In the genomic region with DNA sequence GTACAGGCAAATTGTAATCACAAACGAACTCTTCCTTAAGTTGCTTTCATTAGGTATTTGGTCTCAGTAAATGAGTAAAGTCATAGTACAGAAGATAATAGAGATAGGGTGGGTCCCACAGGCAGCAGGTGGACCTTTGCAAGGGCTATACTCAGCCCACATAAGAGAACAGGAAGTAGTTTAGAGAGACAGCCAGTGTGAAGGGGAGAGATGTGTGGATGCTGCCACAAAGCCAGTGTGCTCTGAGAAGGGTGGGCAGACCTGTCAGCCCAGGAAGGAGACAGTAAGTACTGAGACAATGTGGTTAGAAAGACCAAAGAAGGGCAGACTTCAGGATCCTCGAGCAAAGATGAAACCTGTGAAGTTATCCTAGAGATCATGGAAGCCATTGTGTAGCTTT, we compare ENCODE assay signal across 19 mouse cellular contexts.
"Had no signal": no experiment of that assay in that cellular context is flagged by ENCODE, and none has a peak within 500 bp of the region (broad histone marks: within the 10 kb centered on the region; RNA-seq: fewer than 3 reads in every experiment).

No protein-coding gene starts in this region.

- ATAC-seq: liver, postnatal 0 days; lung, postnatal 0 days; midbrain, embryonic 13.5 days had no signal

- DNase-seq: kidney, adult 11 months; kidney, adult 8-10 months; kidney, postnatal 10 days; kidney, postnatal 36 days; liver, postnatal 0 days; lung, embryonic 14.5 days; retina, postnatal 1 day; thymus, adult 2 months had no signal

- H3K36me3 ChIP-seq: kidney, embryonic 15.5 days; limb, embryonic 12.5 days; limb, embryonic 15.5 days; midbrain, embryonic 10.5 days; midbrain, embryonic 13.5 days; neural tube, embryonic 13.5 days had no signal

- H3K9ac ChIP-seq: kidney, embryonic 15.5 days; limb, embryonic 12.5 days; limb, embryonic 15.5 days; liver, embryonic 14.5 days; liver, postnatal 0 days; lung, embryonic 14.5 days; midbrain, embryonic 13.5 days; neural tube, embryonic 13.5 days had no signal

- H3K27ac ChIP-seq: kidney, embryonic 15.5 days; limb, embryonic 12.5 days; limb, embryonic 15.5 days; liver, embryonic 14.5 days; macrophage; midbrain, embryonic 10.5 days; midbrain, embryonic 13.5 days; neural tube, embryonic 13.5 days had no signal

- H3K4me3 ChIP-seq: kidney, embryonic 15.5 days; limb, embryonic 12.5 days; limb, embryonic 15.5 days; megakaryocyte, embryonic 14.5 days; midbrain, embryonic 10.5 days; midbrain, embryonic 13.5 days; neural tube, embryonic 13.5 days had no signal

- H3K9me3 ChIP-seq: limb, embryonic 12.5 days; limb, embryonic 15.5 days; midbrain, embryonic 13.5 days; neural tube, embryonic 13.5 days had no signal

- H3K4me2 ChIP-seq: kidney, embryonic 15.5 days; limb, embryonic 12.5 days; limb, embryonic 15.5 days; liver, embryonic 11.5 days; lung, embryonic 14.5 days; midbrain, embryonic 13.5 days; neural tube, embryonic 13.5 days had no signal

- H3K27me3 ChIP-seq: kidney, embryonic 15.5 days; midbrain, embryonic 13.5 days; neural tube, embryonic 13.5 days had no signal

- H3K4me1 ChIP-seq: kidney, embryonic 15.5 days; megakaryocyte, embryonic 14.5 days; midbrain, embryonic 10.5 days; midbrain, embryonic 13.5 days had no signal
